Comparison of ENCODE assay signal across 8 mouse cellular contexts in genomic region chr9:121298065-121298398, GRCm38 (mm10). TPM values are rescaled to one million over a fixed set of nuclear protein-coding genes. Genes with fewer than 3 reads are reported as not detected.
DNase-seq lines count a peak whose midpoint lies in the region; ATAC-seq and TF ChIP-seq lines count a peak whose summit lies in the region.

No protein-coding gene starts in this region.

- peak overlapping the region; percentile 94 for H3K27ac ChIP-seq in brown adipose tissue, adult 24 weeks (replicated peaks; ENCODE audit: low read depth, low read length)
- H3K27ac ChIP-seq in hindbrain, postnatal 0 days, result peak overlapping the region; percentile 78

- peak overlapping the region; percentile 91 for H3K4me2 ChIP-seq in hindbrain, postnatal 0 days (ENCODE audit: low read depth, low read length)

- H3K9me3 ChIP-seq in hindbrain, postnatal 0 days (ENCODE audit: low read length), result no peaks in the 10 kb centered on the region
- H3K9me3 ChIP-seq in megakaryocyte, embryonic 14.5 days, result peaks cover 2% of the 10 kb centered on the region; the same call in 1 of the 2 replicates

- no peak for ATAC-seq in hindbrain, postnatal 0 days

- peak overlapping the region; percentile 97 for H3K4me3 ChIP-seq in brown adipose tissue, adult 24 weeks (ENCODE audit: insufficient read depth, low read depth, low read length)
- H3K4me3 ChIP-seq in hindbrain, postnatal 0 days (ENCODE audit: low read length), result peak overlapping the region; percentile 92
- peak overlapping the region; percentile 92 for H3K4me3 ChIP-seq in megakaryocyte, embryonic 14.5 days (replicated peaks)

- DNase-seq in kidney, adult 9 months, result peak; percentile 35
- no peak for DNase-seq in kidney, adult 8-10 months
- no peak for DNase-seq in hindbrain, postnatal 0 days (ENCODE audit: low spot score)
- DNase-seq in urinary bladder, postnatal 10 days (ENCODE audit: low spot score), result no peak
- DNase-seq in gastrocnemius, postnatal 14 days, result no peak
- DNase-seq in layer of hippocampus, adult 9-11 months, result no peak

- peaks cover 27% of the 10 kb centered on the region for H3K4me1 ChIP-seq in brown adipose tissue, adult 24 weeks (ENCODE audit: control insufficient read depth, insufficient read depth, insufficient read length, low read length)
- H3K4me1 ChIP-seq in hindbrain, postnatal 0 days (ENCODE audit: insufficient read depth, low read length), result peaks cover 33% of the 10 kb centered on the region
- peaks cover 39% of the 10 kb centered on the region for H3K4me1 ChIP-seq in megakaryocyte, embryonic 14.5 days

- no peaks in the 10 kb centered on the region for H3K27me3 ChIP-seq in hindbrain, postnatal 0 days (ENCODE audit: insufficient read depth, low read length)
- H3K27me3 ChIP-seq in megakaryocyte, embryonic 14.5 days (replicated peaks), result peaks cover 51% of the 10 kb centered on the region

- intact Hi-C loops in gastrocnemius, postnatal 14 days (cut with DNase I; ENCODE audit: low total_unique reads), result no loop called here

- 1% methylated on average over 7 of the region's 7 CpGs for WGBS in hindbrain, postnatal 0 days

- no peak for TF ChIP-seq CTCF in hindbrain, postnatal 0 days (IDR thresholded peaks at IDR 0.05; ENCODE audit: low read depth)

- no peaks in the 10 kb centered on the region for H3K36me3 ChIP-seq in hindbrain, postnatal 0 days (ENCODE audit: insufficient read depth, low read length)
- no peaks in the 10 kb centered on the region for H3K36me3 ChIP-seq in megakaryocyte, embryonic 14.5 days (replicated peaks; ENCODE audit: low read length)

- H3K9ac ChIP-seq in hindbrain, postnatal 0 days (replicated peaks; ENCODE audit: low read length), result peak overlapping the region; percentile 98

RNA-seq across cellular contexts. Expression of gene Trak1, which starts 0.7 kb away (rescaled TPM):
- polyA plus RNA-seq in brown adipose tissue, adult 24 weeks (2012; ENCODE audit: insufficient read depth, insufficient read length, missing spikeins), result 64.3 and 66.0 TPM in 2 replicates
- 129 and 170 TPM in 2 replicates for total RNA-seq in hindbrain, postnatal 0 days (2014; rRNA removed)
- polyA plus RNA-seq in hindbrain, postnatal 0 days (2015; fragmentation: Nextera tagmentation; extraction: Ambion mirVana), result 55.7 and 57.8 TPM in 2 replicates
- polyA plus RNA-seq in megakaryocyte, embryonic 14.5 days (2012; ENCODE audit: insufficient read depth, low replicate concordance), result 5.1 and 9.7 TPM in 2 replicates
- total RNA-seq in gastrocnemius, postnatal 14 days (2021), result 100 to 1,000 TPM; 167 to 178 TPM

RNA-seq across cellular contexts. Expression of gene Ulk4, which starts 21.0 kb away (rescaled TPM):
- polyA plus RNA-seq in brown adipose tissue, adult 24 weeks (2012; ENCODE audit: insufficient read depth, insufficient read length, missing spikeins), result 4.4 TPM in 1 of 2 replicates, not detected in the other
- total RNA-seq in hindbrain, postnatal 0 days (2014; rRNA removed), result 8.9 and 20.0 TPM in 2 replicates
- polyA plus RNA-seq in hindbrain, postnatal 0 days (2015; fragmentation: Nextera tagmentation; extraction: Ambion mirVana), result 76.3 and 80.8 TPM in 2 replicates
- polyA plus RNA-seq in megakaryocyte, embryonic 14.5 days (2012; ENCODE audit: insufficient read depth, low replicate concordance), result not detected in 2 replicates
- total RNA-seq in gastrocnemius, postnatal 14 days (2021), result under 1 TPM; 0.31 to 0.41 TPM

Comparison
In these comparisons a context has a peak if more than half of its experiments do, and no peak if none do; other contexts are left out.
1. RNA of gene Ulk4, which starts 21.0 kb away (polyA plus RNA-seq): 76.3 to 80.8 TPM in hindbrain, postnatal 0 days; 4.4 TPM in brown adipose tissue, adult 24 weeks and not detected in megakaryocyte, embryonic 14.5 days; every median in the first group is over 10 times any median in the second.
2. Peak in every context shown above with its lines, with median percentiles within 50 percentile points of each other: H3K4me3 ChIP-seq.